Mouse (Mus musculus) ES-Bruce4 (cell line): ENCODE results near the gene Iqcn.

Experiments used
- CTCF ChIP-seq: IDR thresholded peaks from one replicate; pipeline ENCODE4 v1.8.1; 2011; ENCODE audit warnings: low read depth, low read length
- EP300 ChIP-seq: IDR thresholded peaks from 2 replicates; pipeline ENCODE4 v1.6.1; 2011; ENCODE audit warnings: low read depth, low read length; ENCODE audit not compliant: insufficient read depth
- POLR2A ChIP-seq: IDR thresholded peaks from one replicate; pipeline ENCODE4 v1.8.1; 2011; ENCODE audit warnings: low read length; ENCODE audit not compliant: insufficient read depth

GRCm38 (mm10) chr8:70720739-70721138, 17.5 kb downstream of the Iqcn start:
- TF ChIP-seq CTCF: peak; percentile 95
- no peak for TF ChIP-seq POLR2A
- no peak for TF ChIP-seq EP300
